Mouse (Mus musculus): ENCODE data around the gene Gm16253.

Gene Gm16253

DNA sequence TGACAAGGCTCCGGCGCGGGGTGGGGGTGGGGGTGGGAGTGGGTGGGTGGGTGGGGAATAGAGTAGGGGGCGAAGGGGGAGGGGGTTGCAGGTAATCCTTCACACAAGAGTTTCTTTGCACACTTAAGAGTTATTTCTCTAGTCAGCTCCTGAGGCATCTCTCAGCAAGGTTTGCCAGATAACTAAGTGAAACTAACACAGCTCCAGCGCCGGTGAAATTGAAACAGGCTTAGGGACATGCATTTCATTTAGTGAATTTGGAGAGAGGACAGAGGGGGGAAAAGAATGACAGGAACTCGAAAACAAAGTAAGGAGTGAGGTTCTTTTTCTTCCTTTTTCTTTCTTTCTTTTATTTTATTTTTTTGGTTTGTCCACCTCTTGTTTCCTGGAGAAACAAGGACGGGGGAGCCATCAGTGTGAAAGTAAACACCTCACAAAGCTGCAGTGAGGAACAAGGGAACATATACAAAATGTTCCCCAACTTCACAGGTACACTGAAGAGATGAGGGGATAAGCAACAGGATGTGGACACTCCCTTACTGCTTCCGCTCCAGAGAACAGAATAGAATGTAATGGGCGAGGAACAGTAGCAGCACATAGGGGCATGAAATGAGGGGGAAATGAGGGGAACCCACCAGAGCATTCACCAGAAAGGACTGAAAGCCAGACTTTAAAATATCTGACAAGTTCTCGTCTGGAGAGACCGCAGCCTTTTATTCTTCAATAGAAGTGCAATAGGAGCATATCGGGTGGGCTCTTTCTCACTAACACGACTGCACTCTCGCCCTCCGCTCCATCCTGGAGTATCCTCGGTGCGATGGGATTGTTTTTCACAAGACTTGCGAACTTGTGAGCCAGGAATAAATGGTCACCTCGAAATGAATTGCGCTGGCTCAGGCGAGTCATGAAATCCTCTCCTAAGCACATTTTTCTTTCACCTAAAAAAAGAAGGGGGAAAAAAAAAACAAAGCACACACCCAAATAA, 19.8 kb upstream of the Gm16253 start:
- no peak for DNase-seq (ENCODE audit: low read depth, low spot score)

DNA sequence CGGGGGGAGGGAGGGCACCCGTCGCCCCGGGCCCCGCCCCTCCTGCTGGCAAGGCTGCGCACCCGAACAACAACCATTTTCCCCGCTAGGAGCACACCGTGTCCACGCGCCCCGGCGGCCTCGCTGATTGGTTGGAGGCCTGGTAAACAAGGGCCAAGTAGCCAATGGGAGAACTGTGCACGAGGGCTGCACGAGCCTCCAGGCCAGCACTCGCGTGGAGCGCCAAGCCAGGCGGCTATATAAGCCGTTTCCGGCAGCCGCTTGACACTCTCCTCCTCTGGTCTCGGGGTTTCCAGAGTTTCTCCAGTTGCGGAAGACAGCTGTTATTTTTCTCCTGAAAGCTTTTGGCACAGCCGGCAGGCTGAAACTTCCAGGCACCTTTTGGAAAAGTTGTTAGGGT, 19.1 kb upstream of the Gm16253 start, which contains the start of gene Txnip:
Gene Txnip, plus strand, starts transcription at position 264 of the 400 bp plus-strand sequence.
- DNase-seq (ENCODE audit: low read depth, low spot score) = peak; percentile 94

DNA sequence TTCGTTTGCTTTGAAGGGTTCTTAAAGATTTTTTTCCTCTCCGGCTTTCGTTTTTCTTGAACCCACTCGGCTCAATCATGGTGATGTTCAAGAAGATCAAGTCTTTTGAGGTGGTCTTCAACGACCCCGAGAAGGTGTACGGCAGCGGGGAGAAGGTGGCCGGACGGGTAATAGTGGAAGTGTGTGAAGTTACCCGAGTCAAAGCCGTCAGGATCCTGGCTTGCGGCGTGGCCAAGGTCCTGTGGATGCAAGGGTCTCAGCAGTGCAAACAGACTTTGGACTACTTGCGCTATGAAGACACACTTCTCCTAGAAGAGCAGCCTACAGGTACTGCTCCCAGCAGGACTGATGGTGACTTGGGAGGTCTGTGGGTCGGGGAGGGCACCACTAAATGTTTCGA, 18.6 kb upstream of the Gm16253 start:
- DNase-seq (ENCODE audit: low read depth, low spot score) = no peak

DNA sequence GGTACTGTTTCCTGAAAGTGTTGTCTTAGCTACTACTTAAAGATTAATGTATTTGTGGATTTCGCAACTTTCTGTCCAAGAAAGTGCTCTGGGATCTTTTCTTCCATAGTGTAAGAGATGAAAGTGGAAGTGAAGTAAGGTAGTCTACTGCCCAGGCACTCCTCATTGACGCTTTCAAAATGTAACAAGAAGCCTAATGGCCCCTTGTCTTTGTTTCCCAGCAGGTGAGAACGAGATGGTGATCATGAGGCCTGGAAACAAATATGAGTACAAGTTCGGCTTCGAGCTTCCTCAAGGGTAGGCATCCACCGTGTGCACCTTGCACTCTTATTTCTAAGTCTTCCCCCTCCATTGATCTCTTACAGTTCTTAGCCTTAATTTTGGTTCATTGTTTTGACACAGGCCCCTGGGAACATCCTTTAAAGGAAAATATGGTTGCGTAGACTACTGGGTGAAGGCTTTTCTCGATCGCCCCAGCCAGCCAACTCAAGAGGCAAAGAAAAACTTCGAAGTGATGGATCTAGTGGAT, 18.1 kb upstream of the Gm16253 start:
- no peak for DNase-seq (ENCODE audit: low read depth, low spot score)

DNA sequence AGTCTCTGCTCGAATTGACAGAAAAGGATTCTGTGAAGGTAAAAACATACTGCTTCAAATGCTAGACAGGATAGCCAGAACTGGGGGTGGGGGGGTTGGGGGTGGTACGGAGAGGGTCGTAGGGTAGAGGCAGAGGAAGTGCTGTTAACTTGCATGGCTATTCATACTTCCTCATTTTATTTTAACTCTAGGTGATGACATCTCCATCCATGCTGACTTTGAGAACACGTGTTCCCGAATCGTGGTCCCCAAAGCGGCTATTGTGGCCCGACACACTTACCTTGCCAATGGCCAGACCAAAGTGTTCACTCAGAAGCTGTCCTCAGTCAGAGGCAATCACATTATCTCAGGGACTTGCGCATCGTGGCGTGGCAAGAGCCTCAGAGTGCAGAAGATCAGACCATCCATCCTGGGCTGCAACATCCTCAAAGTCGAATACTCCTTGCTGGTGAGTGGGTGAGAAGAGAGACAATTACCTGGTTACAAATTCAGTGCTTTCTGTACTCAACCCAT, 17.3 kb upstream of the Gm16253 start:
- no peak for DNase-seq (ENCODE audit: low read depth, low spot score)

DNA sequence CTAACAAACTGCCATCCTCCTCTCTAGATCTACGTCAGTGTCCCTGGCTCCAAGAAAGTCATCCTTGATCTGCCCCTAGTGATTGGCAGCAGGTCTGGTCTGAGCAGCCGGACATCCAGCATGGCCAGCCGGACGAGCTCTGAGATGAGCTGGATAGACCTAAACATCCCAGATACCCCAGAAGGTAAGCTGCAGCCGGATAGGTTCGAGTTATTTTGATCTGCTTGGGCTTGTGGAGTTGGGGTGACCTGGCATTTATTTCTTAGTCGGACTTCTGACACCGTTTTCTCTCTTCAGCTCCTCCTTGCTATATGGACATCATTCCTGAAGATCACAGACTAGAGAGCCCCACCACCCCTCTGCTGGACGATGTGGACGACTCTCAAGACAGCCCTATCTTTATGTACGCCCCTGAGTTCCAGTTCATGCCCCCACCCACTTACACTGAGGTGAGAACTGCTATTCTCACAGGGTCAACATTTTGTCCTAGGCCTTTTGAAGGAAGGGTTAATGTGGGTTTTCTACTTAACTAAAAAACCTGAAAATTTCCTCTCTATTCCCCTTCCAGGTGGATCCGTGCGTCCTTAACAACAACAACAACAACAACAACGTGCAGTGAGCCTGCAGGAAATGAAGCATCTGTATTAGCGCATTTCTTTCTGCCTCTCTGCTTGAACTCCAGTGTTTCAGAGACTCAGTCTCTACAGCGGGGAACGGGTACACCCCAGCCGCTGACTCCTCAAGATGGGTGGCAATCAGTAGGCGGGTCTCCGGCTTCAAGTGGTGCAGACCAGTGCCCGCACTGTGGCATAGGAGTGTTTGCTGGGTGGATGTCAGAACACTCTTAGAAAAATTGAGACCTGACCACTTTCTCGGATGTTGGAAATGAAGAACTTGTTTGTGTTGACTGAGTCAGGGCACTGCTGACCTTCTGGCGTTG, 16.6 kb upstream of the Gm16253 start:
- no peak for DNase-seq (ENCODE audit: low read depth, low spot score)

DNA sequence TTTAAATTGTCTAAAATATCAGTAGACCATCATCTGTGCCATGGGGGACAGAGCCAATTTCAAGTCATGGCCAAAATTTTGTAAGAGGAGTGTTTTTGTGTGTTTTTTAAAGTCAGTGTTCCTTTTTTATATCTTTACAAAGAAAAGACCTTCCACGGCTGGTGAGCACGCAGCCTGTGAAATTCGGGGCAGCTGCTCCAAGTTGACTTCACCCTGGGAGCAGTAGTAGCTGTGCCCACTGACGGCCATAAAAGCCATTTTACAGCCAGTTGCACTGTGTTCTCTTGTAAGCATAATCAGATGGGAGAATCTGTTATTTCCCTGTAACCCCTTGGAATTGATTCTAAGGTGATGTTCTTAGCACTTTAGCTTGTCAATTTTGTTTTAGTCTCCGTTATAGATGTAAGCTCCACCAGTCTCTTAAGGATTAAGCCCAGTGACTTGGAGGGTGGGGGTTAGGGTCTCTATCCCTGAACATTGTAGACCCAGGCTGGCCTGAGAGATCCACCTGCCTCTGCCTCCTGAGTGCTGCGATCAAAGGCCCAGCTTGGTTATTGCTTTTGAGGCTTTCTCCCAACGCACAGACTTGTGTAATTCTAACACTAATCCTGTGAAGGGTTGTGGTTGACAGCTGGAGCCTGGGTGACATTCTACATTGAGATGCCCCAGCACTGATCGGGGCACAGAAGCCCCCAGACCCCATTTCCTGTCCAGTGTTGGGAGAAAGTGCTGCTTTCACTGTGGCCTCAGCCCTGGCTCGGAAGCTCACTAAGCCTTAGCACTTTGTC, 15.7 kb upstream of the Gm16253 start:
- no peak for DNase-seq (ENCODE audit: low read depth, low spot score)

DNA sequence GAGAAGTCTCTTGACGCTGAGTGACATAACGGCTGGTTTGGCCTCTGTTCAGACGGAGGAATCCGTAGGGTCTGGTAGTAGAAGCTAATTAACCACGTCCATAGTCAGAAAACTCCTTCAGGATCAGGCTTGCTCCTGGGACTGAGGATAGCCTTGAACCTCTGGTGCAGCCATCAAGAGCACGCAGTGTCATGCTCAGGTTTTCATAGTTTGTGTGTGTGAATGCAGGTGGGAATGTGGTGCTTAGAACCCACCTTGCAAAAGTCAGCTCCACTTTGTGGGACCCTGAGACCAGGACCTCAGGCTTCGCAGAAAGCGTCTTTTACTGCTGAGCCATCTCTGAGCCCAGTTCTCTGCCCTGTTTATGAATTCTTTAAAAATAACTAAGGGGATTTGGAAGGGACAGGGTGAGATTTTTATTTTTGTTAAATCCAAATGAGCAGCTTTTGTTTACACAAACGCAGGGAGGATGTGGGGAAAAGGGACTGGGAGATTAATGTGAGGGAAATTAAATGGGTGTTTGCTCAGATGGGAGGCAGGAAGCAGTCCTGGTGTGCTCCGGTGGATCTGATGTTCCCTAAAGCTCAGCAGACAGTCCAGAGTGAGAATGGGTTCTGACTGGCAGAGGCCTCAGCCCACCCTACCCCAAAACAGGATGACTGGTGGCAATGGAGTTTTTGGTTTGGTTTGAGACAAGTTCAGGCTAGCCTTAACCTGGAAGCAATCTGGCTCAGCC, 14.7 kb upstream of the Gm16253 start:
- no peak for DNase-seq (ENCODE audit: low read depth, low spot score)

DNA sequence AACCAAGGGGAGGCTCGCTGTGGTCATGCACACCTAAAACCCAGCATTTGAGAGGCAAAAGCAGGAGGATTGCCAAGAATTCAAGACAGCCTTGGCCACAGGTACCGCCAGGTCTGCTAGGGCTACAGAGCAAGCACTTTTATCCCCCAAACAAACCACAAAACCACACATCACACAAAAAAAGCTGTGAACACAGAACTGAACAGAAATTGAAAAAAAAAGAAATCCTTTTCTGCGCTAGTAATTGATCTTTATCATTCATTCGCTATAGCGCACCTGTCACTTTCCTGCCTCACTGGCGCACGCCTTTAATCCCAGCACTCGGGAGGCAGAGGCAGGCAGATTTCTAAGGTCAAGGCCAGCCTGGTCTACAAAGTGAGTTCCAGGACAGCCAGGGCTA, 13.5 kb upstream of the Gm16253 start:
- DNase-seq (ENCODE audit: low read depth, low spot score) = no peak

DNA sequence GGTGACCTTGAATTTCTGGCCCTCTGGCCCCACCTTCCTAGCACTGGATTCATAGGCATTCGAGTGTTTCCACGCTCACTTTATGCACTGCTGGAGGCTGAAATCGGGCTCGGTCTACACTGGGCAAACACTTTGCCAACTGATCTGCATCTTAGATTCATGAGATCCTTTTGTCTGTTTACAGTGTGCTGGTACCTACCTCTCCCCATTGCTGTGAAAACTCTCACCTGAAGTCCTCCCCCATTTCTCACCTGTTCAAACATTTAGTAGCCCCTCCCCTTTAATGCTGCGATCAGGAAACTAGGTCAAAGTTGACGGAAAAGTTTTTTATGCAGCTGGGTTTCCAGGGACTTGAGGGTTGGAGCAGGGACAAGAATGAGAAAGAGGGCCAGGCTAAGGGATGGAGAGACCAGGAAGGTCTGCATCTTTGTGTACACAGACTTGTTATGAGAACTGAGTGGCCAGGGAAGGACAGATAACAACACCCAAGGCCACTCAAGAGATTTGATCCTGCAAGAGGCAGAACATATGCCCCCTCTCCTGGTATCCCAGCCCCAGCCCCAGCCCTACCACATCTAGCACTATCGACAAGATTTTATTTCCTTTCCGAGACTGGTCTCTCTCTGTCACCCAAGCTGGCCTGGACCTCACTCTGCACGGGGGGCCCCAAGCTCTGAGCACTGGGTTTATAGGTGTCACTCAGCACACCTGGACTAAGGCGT, 12.7 kb upstream of the Gm16253 start:
- no peak for DNase-seq (ENCODE audit: low read depth, low spot score)

DNA sequence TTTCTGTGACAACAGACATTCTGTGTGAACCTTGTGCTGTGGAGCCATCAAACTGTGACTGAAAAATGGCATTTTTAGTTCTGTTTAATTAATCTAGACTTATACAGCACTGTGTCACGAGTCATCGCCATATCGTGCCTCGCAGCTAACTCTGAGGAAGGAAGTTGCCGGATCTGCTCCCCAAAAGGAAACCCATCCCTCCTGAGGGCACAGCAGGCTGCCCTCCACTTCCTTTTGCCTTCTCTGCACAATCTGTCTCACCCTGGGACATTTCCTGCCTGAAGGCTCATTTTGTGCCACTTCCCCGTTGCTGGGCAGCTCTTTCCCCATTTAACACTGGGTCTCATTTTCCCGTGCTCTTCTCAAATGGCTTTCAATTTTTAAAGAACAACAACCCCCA, 12.2 kb upstream of the Gm16253 start:
- DNase-seq (ENCODE audit: low read depth, low spot score) = no peak

DNA sequence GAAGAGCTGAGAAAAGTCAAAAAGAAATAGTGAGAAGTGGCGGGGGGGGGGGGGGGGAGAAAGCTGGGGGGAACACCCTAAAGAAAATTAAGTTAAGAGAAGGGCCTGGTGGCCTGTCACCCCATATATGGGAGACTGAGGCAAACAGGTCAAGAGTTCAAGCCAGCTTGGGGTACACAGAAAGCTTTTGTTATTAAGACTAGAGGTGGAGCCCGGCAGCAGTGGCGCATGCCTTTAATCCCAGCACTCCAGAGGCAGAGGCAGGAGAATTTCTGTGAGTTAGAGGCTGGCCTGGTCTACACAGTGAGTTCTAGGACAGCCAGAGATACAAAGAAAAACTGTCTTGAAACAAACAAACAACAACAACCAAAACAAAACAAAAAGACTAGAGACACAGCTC, 11.7 kb upstream of the Gm16253 start:
- DNase-seq (ENCODE audit: low read depth, low spot score) = no peak

DNA sequence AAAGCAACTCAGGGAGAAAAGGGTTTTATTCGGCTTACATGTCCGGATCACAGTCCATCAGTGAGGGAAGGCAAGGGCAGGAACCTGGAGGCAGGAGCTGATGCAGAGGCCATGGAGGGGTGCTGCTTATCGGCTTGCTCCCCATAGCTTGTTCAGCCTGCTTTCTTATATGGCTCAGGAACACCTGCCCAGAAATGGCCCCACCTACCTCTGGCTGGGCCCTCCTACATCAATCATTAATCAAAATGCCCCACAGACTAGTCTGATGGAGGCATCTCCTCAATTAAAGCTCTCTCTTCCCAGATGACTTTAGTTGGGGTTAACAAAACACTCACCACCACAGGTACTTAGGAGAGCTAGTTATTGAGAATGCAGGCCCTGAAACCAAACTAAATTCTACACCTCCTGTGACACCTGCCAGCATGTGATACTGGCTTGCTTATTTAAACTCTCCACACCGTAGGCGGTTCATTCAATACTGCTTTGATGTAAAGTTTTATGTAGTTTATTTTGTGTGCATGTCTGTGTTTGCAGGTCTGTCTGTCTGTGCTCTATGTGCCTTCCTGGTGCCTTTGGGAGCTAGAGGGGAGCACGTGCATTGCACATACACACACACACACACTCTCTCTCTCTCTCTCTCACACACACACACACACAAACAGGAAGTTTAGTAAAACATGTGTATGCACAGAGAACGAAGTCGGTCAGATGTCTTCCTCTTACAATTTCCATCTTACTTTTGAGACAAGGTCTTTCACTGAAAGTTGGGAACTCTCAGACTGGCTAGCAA, 9.9 kb upstream of the Gm16253 start:
- DNase-seq (ENCODE audit: low read depth, low spot score) = no peak

DNA sequence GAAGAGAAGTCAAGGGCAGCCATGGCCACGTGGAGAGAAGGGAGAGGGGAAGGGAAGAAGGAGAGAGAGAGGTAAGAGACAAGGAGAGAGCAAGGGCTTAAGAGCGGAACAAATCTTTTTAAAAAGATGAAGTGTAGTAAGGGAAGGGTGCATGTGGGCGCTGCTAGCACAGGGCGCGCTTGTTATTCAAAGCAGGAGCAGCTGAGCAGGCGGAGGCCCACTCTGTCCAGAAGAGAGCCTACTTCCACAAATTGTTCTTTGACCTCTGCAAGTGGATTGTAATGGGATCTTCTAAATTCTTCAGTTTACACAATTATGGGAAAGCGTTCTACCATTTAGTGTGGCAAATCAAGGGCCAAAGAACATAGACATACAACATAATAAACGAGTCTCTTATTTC, 8.2 kb upstream of the Gm16253 start:
- no peak for DNase-seq (ENCODE audit: low read depth, low spot score)

DNA sequence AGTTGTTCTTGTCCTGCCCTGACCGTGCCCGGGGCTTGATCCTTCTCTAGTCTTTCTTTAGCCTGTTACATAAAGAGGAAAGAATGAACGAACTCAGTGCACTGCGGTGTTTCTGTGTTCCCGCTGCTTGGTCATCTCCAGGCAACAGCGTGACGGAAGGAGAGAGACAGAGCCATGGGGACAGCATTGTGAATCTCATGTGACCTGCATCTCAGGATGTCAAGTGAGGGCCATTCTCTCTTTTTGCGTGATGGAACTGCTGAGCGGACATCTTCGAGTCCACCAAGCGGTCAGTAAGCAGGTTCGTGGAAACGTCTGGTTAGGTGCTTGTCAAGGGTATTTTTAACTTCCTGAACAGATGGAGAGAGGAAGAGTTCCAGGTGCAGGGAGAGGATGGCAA, 7.3 kb upstream of the Gm16253 start:
- no peak for DNase-seq (ENCODE audit: low read depth, low spot score)

DNA sequence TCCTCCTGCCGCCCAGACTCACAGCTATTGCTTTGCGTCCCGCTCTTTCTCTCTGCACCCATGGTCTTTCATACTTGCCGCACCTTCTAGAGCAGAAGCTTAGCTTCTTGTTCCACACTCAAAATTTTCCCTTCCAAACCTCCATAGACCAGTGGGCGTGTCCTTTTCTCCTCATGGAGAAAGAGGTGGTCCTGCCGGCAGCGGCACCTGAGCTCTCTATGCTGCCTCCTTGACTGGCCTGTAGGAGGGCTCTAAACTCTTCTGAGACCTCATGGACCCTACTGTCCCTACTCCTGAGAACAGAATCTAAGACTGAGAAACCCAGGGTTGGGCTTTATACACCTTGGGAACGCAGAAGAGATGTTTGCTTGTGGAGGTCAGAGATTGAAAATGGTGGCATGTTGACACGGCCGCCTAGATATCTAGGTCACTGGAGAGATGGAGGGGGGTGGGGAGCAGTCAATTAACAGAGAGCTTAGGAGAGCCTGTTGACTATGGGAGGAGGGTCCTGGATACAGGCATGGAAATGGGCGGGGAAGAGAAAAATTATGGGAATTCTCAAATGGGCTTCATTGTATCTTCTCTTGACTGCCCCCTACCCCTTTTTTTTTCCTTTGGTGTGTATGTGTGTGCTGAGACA, 6.7 kb upstream of the Gm16253 start:
- no peak for DNase-seq (ENCODE audit: low read depth, low spot score)

DNA sequence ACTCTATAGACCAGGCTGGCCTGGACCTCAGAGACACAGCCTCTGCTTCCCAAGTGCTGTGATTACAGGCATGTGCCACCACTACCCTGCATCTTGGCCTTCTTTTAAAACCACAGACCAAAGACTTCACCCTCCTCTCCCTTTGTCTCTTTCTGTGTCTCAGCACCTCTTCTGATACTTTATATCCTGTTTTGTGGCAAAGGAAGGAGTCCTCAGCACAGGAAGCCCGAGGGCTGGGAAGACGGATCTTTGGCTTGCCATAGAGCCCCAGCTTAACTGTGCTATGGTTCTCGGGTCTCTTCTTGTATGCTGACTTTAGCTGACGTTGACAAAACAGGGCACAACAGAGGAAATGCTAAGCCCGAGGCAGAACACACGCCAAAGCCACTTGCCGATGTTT, 6.1 kb upstream of the Gm16253 start:
- no peak for DNase-seq (ENCODE audit: low read depth, low spot score)

DNA sequence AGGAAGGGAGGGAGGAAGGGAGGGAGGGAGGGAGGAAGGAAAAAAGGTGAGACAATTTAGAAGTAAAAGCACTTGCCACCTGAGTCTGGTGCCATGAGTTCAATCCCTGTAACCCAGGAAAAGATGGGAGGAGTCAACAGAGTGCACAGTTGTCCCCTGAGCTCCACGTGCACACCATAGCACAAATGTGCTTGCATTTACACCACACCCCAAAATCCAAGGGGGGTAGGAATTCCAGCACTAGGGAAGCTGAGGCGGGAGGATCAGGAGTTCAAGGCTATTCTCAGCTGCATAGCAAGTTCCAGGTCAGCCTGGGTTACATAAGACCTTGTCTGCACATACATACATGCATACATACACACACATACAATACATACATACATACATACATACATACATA, 5.4 kb upstream of the Gm16253 start:
- no peak for DNase-seq (ENCODE audit: low read depth, low spot score)
